Mouse (Mus musculus): ENCODE results near the gene Med12l. TPM values are rescaled to one million over a fixed set of nuclear protein-coding genes. Genes with fewer than 3 reads are reported as not detected.

The Med12l gene
- polyA plus RNA-seq, 1 experiment: 0.01 TPM

GRCm38 (mm10) chr3:59141507-59142305, 136.1 kb downstream of the Med12l start:
- TF ChIP-seq USF1 (IDR thresholded peaks at IDR 0.05; ENCODE audit: low read depth) (no peak), POLR2AphosphoS2 (IDR thresholded peaks at IDR 0.05; ENCODE audit: insufficient read length, low read depth) (no peak), TCF12 (IDR thresholded peaks at IDR 0.05; ENCODE audit: insufficient read depth, poor library complexity, severe bottlenecking) (no peak), SRF (IDR thresholded peaks at IDR 0.05; ENCODE audit: control insufficient read depth, insufficient read length, low read depth) (no peak), REST (IDR thresholded peaks at IDR 0.05; ENCODE audit: insufficient read depth, insufficient read length) (no peak), MAX (IDR thresholded peaks at IDR 0.05; ENCODE audit: low read depth) (no peak), TCF3 (IDR thresholded peaks at IDR 0.05; ENCODE audit: insufficient read length, low read depth) (no peak), POLR2A (IDR thresholded peaks at IDR 0.05; ENCODE audit: insufficient read length, low read depth) (no peak), MYOD1 (IDR thresholded peaks at IDR 0.05; ENCODE audit: control insufficient read depth in 1 of 3, insufficient read length in 2 of 3, low read depth in 2 of 3) (no peak), MYOG (IDR thresholded peaks at IDR 0.05; ENCODE audit: control insufficient read depth in 1 of 3, insufficient read depth in 1 of 3, insufficient read length in 2 of 3, low read depth in 2 of 3) (no peak), CEBPB (IDR thresholded peaks at IDR 0.05; ENCODE audit: insufficient read depth, poor library complexity, severe bottlenecking) (no peak), E2F4 (IDR thresholded peaks at IDR 0.05; ENCODE audit: insufficient read depth) (no peak)
- Histone ChIP-seq H3ac (ENCODE audit: control insufficient read depth, insufficient read length) (no peak overlapping the region), H3K79me2 (ENCODE audit: control insufficient read depth, insufficient read depth) (no peaks in the 10 kb centered on the region), H3K4me3 (no peak overlapping the region), H3K4me2 (ENCODE audit: low read depth) (no peak overlapping the region), H3K27me3 (ENCODE audit: control insufficient read depth, insufficient read depth, insufficient read length) (no peaks in the 10 kb centered on the region), H3K36me3 (ENCODE audit: control insufficient read depth, insufficient read depth) (no peaks in the 10 kb centered on the region)

- H3K36me3 ChIP-seq (ENCODE audit: control insufficient read depth, insufficient read depth): no peaks in the 10 kb centered on the region
- TF ChIP-seq USF1 (IDR thresholded peaks at IDR 0.05; ENCODE audit: low read depth): no peak
- TF ChIP-seq MAX (IDR thresholded peaks at IDR 0.05; ENCODE audit: low read depth): no peak
- H3K27me3 ChIP-seq (ENCODE audit: control insufficient read depth, insufficient read depth, insufficient read length): no peaks in the 10 kb centered on the region
- H3K4me2 ChIP-seq (ENCODE audit: low read depth): no peak overlapping the region
- H3K79me2 ChIP-seq (ENCODE audit: control insufficient read depth, insufficient read depth): no peaks in the 10 kb centered on the region
- H3ac ChIP-seq (ENCODE audit: control insufficient read depth, insufficient read length): no peak overlapping the region
- H3K4me3 ChIP-seq: no peak overlapping the region
These were observed 139.6 kb downstream of the Med12l start for GRCm38 (mm10) chr3:59145194-59145593.

GRCm38 (mm10) chr3:59149646-59150045, 144.0 kb downstream of the Med12l start:
- no peak for TF ChIP-seq MAX (IDR thresholded peaks at IDR 0.05; ENCODE audit: low read depth)
- no peak for TF ChIP-seq TCF12 (IDR thresholded peaks at IDR 0.05; ENCODE audit: insufficient read depth, poor library complexity, severe bottlenecking)
- TF ChIP-seq CEBPB (IDR thresholded peaks at IDR 0.05; ENCODE audit: insufficient read depth, poor library complexity, severe bottlenecking): no peak
- no peak for TF ChIP-seq USF1 (IDR thresholded peaks at IDR 0.05; ENCODE audit: low read depth)
- TF ChIP-seq MYOG (IDR thresholded peaks at IDR 0.05; ENCODE audit: control insufficient read depth in 1 of 3, insufficient read depth in 1 of 3, insufficient read length in 2 of 3, low read depth in 2 of 3): no peak
- no peak for TF ChIP-seq MYOD1 (IDR thresholded peaks at IDR 0.05; ENCODE audit: control insufficient read depth in 1 of 3, insufficient read length in 2 of 3, low read depth in 2 of 3)
- no peak for TF ChIP-seq SRF (IDR thresholded peaks at IDR 0.05; ENCODE audit: control insufficient read depth, insufficient read length, low read depth)
- TF ChIP-seq POLR2AphosphoS2 (IDR thresholded peaks at IDR 0.05; ENCODE audit: insufficient read length, low read depth): no peak
- no peak for TF ChIP-seq TCF3 (IDR thresholded peaks at IDR 0.05; ENCODE audit: insufficient read length, low read depth)
- TF ChIP-seq REST (IDR thresholded peaks at IDR 0.05; ENCODE audit: insufficient read depth, insufficient read length): no peak
- TF ChIP-seq E2F4 (IDR thresholded peaks at IDR 0.05; ENCODE audit: insufficient read depth): no peak
- TF ChIP-seq POLR2A (IDR thresholded peaks at IDR 0.05; ENCODE audit: insufficient read length, low read depth): no peak
- H3K27me3 ChIP-seq (ENCODE audit: control insufficient read depth, insufficient read depth, insufficient read length): no peaks in the 10 kb centered on the region
- H3ac ChIP-seq (ENCODE audit: control insufficient read depth, insufficient read length): no peak overlapping the region
- no peaks in the 10 kb centered on the region for H3K36me3 ChIP-seq (ENCODE audit: control insufficient read depth, insufficient read depth)
- no peaks in the 10 kb centered on the region for H3K79me2 ChIP-seq (ENCODE audit: control insufficient read depth, insufficient read depth)
- H3K4me3 ChIP-seq: no peak overlapping the region
- no peak overlapping the region for H3K4me2 ChIP-seq (ENCODE audit: low read depth)

GRCm38 (mm10) chr3:59150624-59151023, 145.0 kb downstream of the Med12l start:
- no peak overlapping the region for H3K4me3 ChIP-seq
- no peaks in the 10 kb centered on the region for H3K27me3 ChIP-seq (ENCODE audit: control insufficient read depth, insufficient read depth, insufficient read length)
- no peaks in the 10 kb centered on the region for H3K79me2 ChIP-seq (ENCODE audit: control insufficient read depth, insufficient read depth)
- no peak for TF ChIP-seq MAX (IDR thresholded peaks at IDR 0.05; ENCODE audit: low read depth)
- no peak for TF ChIP-seq POLR2A (IDR thresholded peaks at IDR 0.05; ENCODE audit: insufficient read length, low read depth)
- no peak for TF ChIP-seq USF1 (IDR thresholded peaks at IDR 0.05; ENCODE audit: low read depth)
- TF ChIP-seq CEBPB (IDR thresholded peaks at IDR 0.05; ENCODE audit: insufficient read depth, poor library complexity, severe bottlenecking): no peak
- H3K36me3 ChIP-seq (ENCODE audit: control insufficient read depth, insufficient read depth): no peaks in the 10 kb centered on the region
- no peak overlapping the region for H3ac ChIP-seq (ENCODE audit: control insufficient read depth, insufficient read length)
- H3K4me2 ChIP-seq (ENCODE audit: low read depth): no peak overlapping the region

GRCm38 (mm10) chr3:59153424-59153823, 147.8 kb downstream of the Med12l start, which contains the start of gene P2ry14:
P2ry14 (minus strand) TSS chr3:59153618.
- Histone ChIP-seq H3K79me2 (ENCODE audit: control insufficient read depth, insufficient read depth) (no peaks in the 10 kb centered on the region), H3K27me3 (ENCODE audit: control insufficient read depth, insufficient read depth, insufficient read length) (no peaks in the 10 kb centered on the region), H3K4me2 (ENCODE audit: low read depth) (no peak within 1 kb of the TSS), H3K36me3 (ENCODE audit: control insufficient read depth, insufficient read depth) (no peaks in the 10 kb centered on the region), H3K4me3 (no peak within 1 kb of the TSS), H3ac (ENCODE audit: control insufficient read depth, insufficient read length) (no peak within 1 kb of the TSS)
- TF ChIP-seq POLR2AphosphoS2 (IDR thresholded peaks at IDR 0.05; ENCODE audit: insufficient read length, low read depth) (no peak), REST (IDR thresholded peaks at IDR 0.05; ENCODE audit: insufficient read depth, insufficient read length) (no peak), MAX (IDR thresholded peaks at IDR 0.05; ENCODE audit: low read depth) (no peak), SRF (IDR thresholded peaks at IDR 0.05; ENCODE audit: control insufficient read depth, insufficient read length, low read depth) (no peak), CEBPB (IDR thresholded peaks at IDR 0.05; ENCODE audit: insufficient read depth, poor library complexity, severe bottlenecking) (no peak), E2F4 (IDR thresholded peaks at IDR 0.05; ENCODE audit: insufficient read depth) (no peak), MYOD1 (IDR thresholded peaks at IDR 0.05; ENCODE audit: control insufficient read depth in 1 of 3, insufficient read length in 2 of 3, low read depth in 2 of 3) (no peak), TCF12 (IDR thresholded peaks at IDR 0.05; ENCODE audit: insufficient read depth, poor library complexity, severe bottlenecking) (no peak), TCF3 (IDR thresholded peaks at IDR 0.05; ENCODE audit: insufficient read length, low read depth) (no peak), USF1 (IDR thresholded peaks at IDR 0.05; ENCODE audit: low read depth) (no peak)
